Mouse (Mus musculus): ENCODE data around the gene Best3. TPM values are rescaled to one million over a fixed set of nuclear protein-coding genes. Genes with fewer than 3 reads are reported as not detected.

The Best3 gene
- total RNA-seq, 2 experiments from 2014 or later = 23.5 to 29.6 TPM

Other genes starting within 250 kb of the Best3 start
- under 1 TPM in 1 of 2 experiments, not detected in 1; 0.09 TPM for gene Myrfl, start 89.4 kb upstream of the Best3 start, total RNA-seq (2021)
- gene Rab3ip, start 35.5 kb upstream of the Best3 start, total RNA-seq (2021) = 10 to 100 TPM; 29.9 to 33.8 TPM
- not detected for gene Gm10271, start 13.7 kb upstream of the Best3 start, total RNA-seq (2021)
- gene Lrrc10, start 59.0 kb downstream of the Best3 start, total RNA-seq (2021) = under 1 TPM in 1 of 2 experiments, not detected in 1; 0.37 TPM
- gene Cct2, start 77.5 kb downstream of the Best3 start, total RNA-seq (2021) = 100 to 1,000 TPM; 110 to 112 TPM
- gene Frs2, start 162.2 kb downstream of the Best3 start, total RNA-seq (2021) = 1 to 10 TPM; 9.1 to 9.2 TPM
- 10 to 100 TPM; 14.4 to 15.1 TPM for gene Yeats4, start 238.2 kb downstream of the Best3 start, total RNA-seq (2021)